In the genomic region with DNA sequence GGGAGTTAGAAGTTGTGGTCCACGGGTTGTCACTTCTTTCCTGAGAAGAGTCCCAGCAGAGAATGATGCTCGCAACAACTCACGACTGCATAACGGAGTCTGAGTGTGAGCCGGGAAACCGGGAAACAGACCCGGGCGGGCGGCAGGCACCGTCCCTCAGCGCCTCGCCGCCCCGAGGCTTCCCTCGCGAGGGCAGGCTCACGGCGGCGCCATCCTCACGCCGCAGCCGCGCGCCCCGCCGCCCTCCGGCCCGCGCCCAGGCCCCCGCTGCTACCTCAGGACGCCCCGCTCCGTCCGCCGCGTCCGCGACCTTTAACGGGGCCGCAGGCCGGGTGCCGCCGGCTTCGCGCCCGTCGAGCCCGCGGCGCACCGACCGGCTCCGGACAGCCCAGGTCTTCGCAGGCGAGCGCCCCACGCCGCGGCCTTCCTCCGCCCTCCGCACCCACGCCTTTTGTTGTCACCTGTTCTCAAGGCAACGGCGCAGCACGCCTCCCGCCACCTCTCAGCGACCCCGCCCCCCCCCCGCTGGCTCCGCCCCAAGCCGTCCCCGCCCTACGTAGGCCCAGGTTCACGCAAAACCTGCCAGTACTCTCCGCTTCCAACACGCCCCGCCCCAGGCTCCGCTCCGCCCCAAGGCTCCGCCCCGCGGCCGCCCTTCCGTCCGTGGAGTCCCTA, we compare ENCODE assay signal across 8 mouse cellular contexts. TPM values are rescaled to one million over a fixed set of nuclear protein-coding genes. Genes with fewer than 3 reads are reported as not detected.
DNase-seq lines count a peak whose midpoint lies in the region; ATAC-seq and TF ChIP-seq lines count a peak whose summit lies in the region.

A gene (minus strand): TSS at position 494 of the 675 bp plus-strand sequence.

- peak; percentile 95 for DNase-seq in ES-E14 (ENCODE audit: low read depth, low spot score)
- peak; percentile 55 for DNase-seq in cerebellum, adult 11 months
- DNase-seq in forebrain, embryonic 14.5 days (ENCODE audit: low spot score) = peak; percentile 87
- DNase-seq in heart, postnatal 14 days = peak; percentile 81 to 84
- DNase-seq in large intestine, adult 2 months (ENCODE audit: low read depth, low spot score) = peak; percentile 80
- peak; percentile 88 to 91 for DNase-seq in lung, adult 18-20 months
- DNase-seq in testis, postnatal 10 days (ENCODE audit: low spot score) = peak; percentile 90

- H3K4me1 ChIP-seq in ES-E14 (ENCODE audit: control insufficient read depth in 2 of 2, insufficient read depth in 2 of 2, low read length in 2 of 2, poor library complexity in 1 of 2) = no peaks in the 10 kb centered on the region
- H3K4me1 ChIP-seq in forebrain, embryonic 14.5 days (ENCODE audit: control insufficient read depth, insufficient read depth, low read length) = no peaks in the 10 kb centered on the region
- H3K4me1 ChIP-seq in neural tube, embryonic 15.5 days = peaks cover 3% of the 10 kb centered on the region; the same call in 1 of the 2 replicates

- WGBS in forebrain, embryonic 14.5 days = under 1% methylated on average over 72 of the region's 85 CpGs
- WGBS in large intestine, adult 2 months = under 1% methylated on average over 79 of the region's 85 CpGs
- WGBS in neural tube, embryonic 15.5 days = under 1% methylated on average over 63 of the region's 85 CpGs

- H3K36me3 ChIP-seq in ES-E14 (ENCODE audit: control insufficient read depth, insufficient read depth, low read length, poor library complexity, severe bottlenecking) = no peaks in the 10 kb centered on the region
- no peaks in the 10 kb centered on the region for H3K36me3 ChIP-seq in forebrain, embryonic 14.5 days (ENCODE audit: control insufficient read depth, insufficient read depth, low read length)
- H3K36me3 ChIP-seq in neural tube, embryonic 15.5 days = no peaks in the 10 kb centered on the region

- H3K27me3 ChIP-seq in forebrain, embryonic 14.5 days (replicated peaks; ENCODE audit: control insufficient read depth, insufficient read depth, low read length) = no peaks in the 10 kb centered on the region
- no peaks in the 10 kb centered on the region for H3K27me3 ChIP-seq in neural tube, embryonic 15.5 days (replicated peaks)

- H3K4me2 ChIP-seq in forebrain, embryonic 14.5 days (ENCODE audit: low read length) = peak within 1 kb of the TSS; percentile 87
- peak within 1 kb of the TSS; percentile 96 for H3K4me2 ChIP-seq in neural tube, embryonic 15.5 days

- in situ Hi-C loops in ES-E14 (cut with MboI; ENCODE audit: low sequenced_read_pairs in 2 of 2, unreplicated experiment in 2 of 2) = no loop called here

- peak within 1 kb of the TSS; percentile 70 for H3K9ac ChIP-seq in ES-E14 (ENCODE audit: insufficient read depth, low read depth, low read length, poor library complexity, severe bottlenecking)
- H3K9ac ChIP-seq in forebrain, embryonic 14.5 days (ENCODE audit: low read length) = peak within 1 kb of the TSS; percentile 71
- H3K9ac ChIP-seq in neural tube, embryonic 15.5 days (replicated peaks) = peak within 1 kb of the TSS; percentile 56

- peak within 1 kb of the TSS; percentile 76 to 81 for H3K4me3 ChIP-seq in ES-E14 (ENCODE audit: insufficient read depth in 1 of 2, low read depth in 1 of 2, low read length in 2 of 2, poor library complexity in 1 of 2, severe bottlenecking in 1 of 2)
- peak within 1 kb of the TSS; percentile 65 for H3K4me3 ChIP-seq in forebrain, embryonic 14.5 days (ENCODE audit: low read depth, low read length)
- H3K4me3 ChIP-seq in neural tube, embryonic 15.5 days (replicated peaks) = peak within 1 kb of the TSS; percentile 73

- ATAC-seq in forebrain, embryonic 14.5 days = peak; percentile 99
- peak; percentile 98 for ATAC-seq in neural tube, embryonic 15.5 days (ENCODE audit: low FRiP score)

- intact Hi-C loops in heart, postnatal 14 days (cut with DNase I) = no loop called here

- H3K9me3 ChIP-seq in ES-E14 (ENCODE audit: control insufficient read depth, insufficient read depth, low read depth, low read length) = no peaks in the 10 kb centered on the region
- no peaks in the 10 kb centered on the region for H3K9me3 ChIP-seq in forebrain, embryonic 14.5 days (replicated peaks; ENCODE audit: control insufficient read depth, low read length)
- no peaks in the 10 kb centered on the region for H3K9me3 ChIP-seq in neural tube, embryonic 15.5 days (replicated peaks)

- no peak within 1 kb of the TSS for H3K27ac ChIP-seq in ES-E14 (ENCODE audit: insufficient read depth, low read depth, low read length, poor library complexity, severe bottlenecking)
- H3K27ac ChIP-seq in forebrain, embryonic 14.5 days (ENCODE audit: low read depth, low read length) = no peak within 1 kb of the TSS
- H3K27ac ChIP-seq in neural tube, embryonic 15.5 days (replicated peaks) = peak within 1 kb of the TSS; percentile 61; the same call in 1 of the 2 replicates

TF ChIP-seq in ES-E14, 5 proteins besides CTCF, POLR2A, EP300 and RAD21:
- peak; percentile 57; the same call in 1 of the 2 replicates for TF ChIP-seq HCFC1 (IDR thresholded peaks at IDR 0.05; ENCODE audit: borderline replicate concordance, insufficient read depth, low read length)
- no peak for TF ChIP-seq ZNF384 (IDR thresholded peaks at IDR 0.05; ENCODE audit: low read depth, low read length)
TF ChIP-seq in ES-E14: peak in this region for 1.

RNA-seq across cellular contexts. Expression of the gene that starts here (rescaled TPM):
- 0.18 and 0.21 TPM in 2 replicates for total RNA-seq in ES-E14 (2012; rRNA removed)
- polyA plus RNA-seq in forebrain, embryonic 14.5 days (2014; fragmentation: Nextera tagmentation; extraction: Ambion mirVana) = 1.2 and 1.3 TPM in 2 replicates
- under 1 TPM; 0.10 to 0.24 TPM for total RNA-seq in heart, postnatal 14 days (2021)
- 0.14 and 0.53 TPM in 2 replicates for polyA plus RNA-seq in large intestine, adult 2 months (2012; rRNA removed)
- polyA plus RNA-seq in neural tube, embryonic 15.5 days (2015; fragmentation: Nextera tagmentation; extraction: Ambion mirVana) = 1.3 and 2.0 TPM in 2 replicates

Comparison
In these comparisons a context has a peak if more than half of its experiments do, and no peak if none do; other contexts are left out.
1. Peak in DNase-seq, H3K4me3 ChIP-seq and H3K9ac ChIP-seq in ES-E14; RNA of the gene not detected or under 1 TPM.
2. Peak in DNase-seq in heart, postnatal 14 days; RNA of the gene not detected or under 1 TPM.
3. Peak in DNase-seq in large intestine, adult 2 months; RNA of the gene not detected or under 1 TPM.